Mouse (Mus musculus) thymus, postnatal 10 days (tissue): ENCODE measurements around the gene Clhc1.

ENCODE experiments used
- DNase-seq, 2 experiments: peaks; one replicate each; pipeline ENCODE4 v3.0.0; 2021; ENCODE audit warnings: low spot score in 2 of 2

The Clhc1 gene

GRCm38 (mm10) chr11:29560990-29561389, 13.2 kb downstream of the Clhc1 start:
- no peak for DNase-seq

- DNase-seq, result no peak
Measured at GRCm38 (mm10) chr11:29563406-29563805, 15.7 kb downstream of the Clhc1 start.

GRCm38 (mm10) chr11:29571536-29571935, 23.8 kb downstream of the Clhc1 start:
- DNase-seq, result no peak

- DNase-seq, result no peak
Measured at GRCm38 (mm10) chr11:29572656-29573055, 24.9 kb downstream of the Clhc1 start.

- no peak for DNase-seq
Measured at GRCm38 (mm10) chr11:29579610-29580009, 31.9 kb downstream of the Clhc1 start.

- DNase-seq, result no peak
Measured at GRCm38 (mm10) chr11:29595217-29595616, 47.5 kb downstream of the Clhc1 start.

- no peak for DNase-seq
Measured at GRCm38 (mm10) chr11:29597159-29597558, 49.4 kb downstream of the Clhc1 start.

GRCm38 (mm10) chr11:29599000-29599399, 51.2 kb downstream of the Clhc1 start:
- no peak for DNase-seq

- DNase-seq, result no peak
Measured at GRCm38 (mm10) chr11:29603581-29603980, 55.8 kb downstream of the Clhc1 start.

GRCm38 (mm10) chr11:29607465-29607990, 59.8 kb downstream of the Clhc1 start:
- DNase-seq, result no peak

- no peak for DNase-seq
Measured at GRCm38 (mm10) chr11:29609756-29610468, 62.2 kb downstream of the Clhc1 start.

GRCm38 (mm10) chr11:29612007-29612406, 64.3 kb downstream of the Clhc1 start:
- no peak for DNase-seq

GRCm38 (mm10) chr11:29613185-29613735, 65.5 kb downstream of the Clhc1 start:
- no peak for DNase-seq

- DNase-seq, result no peak
Measured at GRCm38 (mm10) chr11:29614217-29614924, 66.6 kb downstream of the Clhc1 start.

GRCm38 (mm10) chr11:29622030-29622790, 74.5 kb downstream of the Clhc1 start:
- DNase-seq, result no peak

GRCm38 (mm10) chr11:29623327-29623726, 75.6 kb downstream of the Clhc1 start:
- no peak for DNase-seq

GRCm38 (mm10) chr11:29626541-29626940, 78.8 kb downstream of the Clhc1 start:
- no peak for DNase-seq

GRCm38 (mm10) chr11:29627706-29628105, 80.0 kb downstream of the Clhc1 start:
- DNase-seq, result no peak
